Mouse (Mus musculus) stomach, embryonic 15.5 days (tissue): ENCODE results near the gene Dap. TPM values are rescaled to one million over a fixed set of nuclear protein-coding genes. Genes with fewer than 3 reads are reported as not detected.

Source experiments
- ATAC-seq: fragments of 200-750 bp; cut with Nextera tagmentation; 2 replicates; pipeline ENCODE4 v1.8.0; 2017; ENCODE audit warnings: low read depth, moderate number of reproducible peaks, moderate TSS enrichment; ENCODE audit not compliant: insufficient read depth, low FRiP score
- H3K27ac ChIP-seq: fragments of 300-500 bp; sonication (generic); 2 replicates; pipeline ENCODE4 v1.5.1; 2015; ENCODE audit warnings: mild to moderate bottlenecking, inconsistent platforms
- H3K27me3 ChIP-seq: fragments of 300-500 bp; sonication (generic); replicated peaks from 2 replicates; pipeline ENCODE4 v1.6.1; 2015; ENCODE audit warnings: inconsistent platforms
- H3K36me3 ChIP-seq: fragments of 300-500 bp; sonication (generic); 2 replicates; pipeline ENCODE4 v1.6.1; 2015; ENCODE audit warnings: inconsistent platforms
- H3K4me1 ChIP-seq: fragments of 300-500 bp; sonication (generic); 2 replicates; pipeline ENCODE4 v1.6.1; 2015; ENCODE audit warnings: inconsistent platforms
- H3K4me2 ChIP-seq: fragments of 300-500 bp; sonication (generic); 2 replicates; pipeline ENCODE4 v1.6.1; 2015; ENCODE audit warnings: mild to moderate bottlenecking, inconsistent platforms
- H3K4me3 ChIP-seq: fragments of 300-500 bp; sonication (generic); replicated peaks from 2 replicates; pipeline ENCODE4 v1.5.1; 2015; ENCODE audit warnings: inconsistent platforms
- H3K9ac ChIP-seq: fragments of 300-500 bp; sonication (generic); 2 replicates; pipeline ENCODE4 v1.6.1; 2015; ENCODE audit warnings: inconsistent platforms
- H3K9me3 ChIP-seq: fragments of 300-500 bp; sonication (generic); 2 replicates; pipeline ENCODE4 v1.6.1; 2016; ENCODE audit warnings: inconsistent platforms
- WGBS: fragments of 180-500 bp; shearing (Covaris S2); methylation state at CpG from one replicate; pipeline ENCODE4 v1.1.7; 2015; 5-methylcytosine and 5-hydroxymethylcytosine counted together
- polyA plus RNA-seq: library from polyadenylated mRNA; unstranded; fragments of >200 nt; fragmentation: Nextera tagmentation; extraction: Ambion mirVana; gene quantifications from 2 replicates; pipeline ENCODE4 v1.2.1, GENCODE M21; 2015

Gene Dap
- polyA plus RNA-seq, 1 experiment from 2014 or later = 112 TPM

DNA sequence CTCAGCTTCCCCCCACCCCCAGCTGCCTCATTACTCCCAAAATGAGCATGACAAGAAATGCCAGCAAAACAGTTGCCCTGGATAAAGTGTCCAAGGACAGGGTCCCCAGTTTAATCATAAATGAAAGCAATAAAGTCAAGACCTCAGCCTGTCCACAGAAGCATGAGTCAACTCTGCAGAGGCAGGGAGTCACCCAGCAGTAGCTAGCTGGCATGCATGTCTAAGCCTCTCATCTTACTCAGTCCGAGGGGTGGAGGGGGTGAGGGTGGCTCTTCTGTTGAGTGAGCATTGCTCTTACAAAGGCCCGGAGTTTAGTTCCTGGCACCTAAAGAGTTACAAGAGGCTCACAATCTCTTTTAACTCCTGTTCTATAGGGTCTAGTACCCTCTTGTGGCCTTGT is 87.9 kb downstream of the Dap start:
- no peaks in the 10 kb centered on the region for H3K9me3 ChIP-seq
- WGBS = 71% methylated on average over 2 of the region's 2 CpGs
- no peaks in the 10 kb centered on the region for H3K4me1 ChIP-seq
- no peaks in the 10 kb centered on the region for H3K27me3 ChIP-seq
- no peak overlapping the region for H3K4me2 ChIP-seq
- no peak overlapping the region for H3K4me3 ChIP-seq
- H3K9ac ChIP-seq = no peak overlapping the region
- H3K36me3 ChIP-seq = no peaks in the 10 kb centered on the region
- no peak overlapping the region for H3K27ac ChIP-seq
- ATAC-seq = no peak

DNA sequence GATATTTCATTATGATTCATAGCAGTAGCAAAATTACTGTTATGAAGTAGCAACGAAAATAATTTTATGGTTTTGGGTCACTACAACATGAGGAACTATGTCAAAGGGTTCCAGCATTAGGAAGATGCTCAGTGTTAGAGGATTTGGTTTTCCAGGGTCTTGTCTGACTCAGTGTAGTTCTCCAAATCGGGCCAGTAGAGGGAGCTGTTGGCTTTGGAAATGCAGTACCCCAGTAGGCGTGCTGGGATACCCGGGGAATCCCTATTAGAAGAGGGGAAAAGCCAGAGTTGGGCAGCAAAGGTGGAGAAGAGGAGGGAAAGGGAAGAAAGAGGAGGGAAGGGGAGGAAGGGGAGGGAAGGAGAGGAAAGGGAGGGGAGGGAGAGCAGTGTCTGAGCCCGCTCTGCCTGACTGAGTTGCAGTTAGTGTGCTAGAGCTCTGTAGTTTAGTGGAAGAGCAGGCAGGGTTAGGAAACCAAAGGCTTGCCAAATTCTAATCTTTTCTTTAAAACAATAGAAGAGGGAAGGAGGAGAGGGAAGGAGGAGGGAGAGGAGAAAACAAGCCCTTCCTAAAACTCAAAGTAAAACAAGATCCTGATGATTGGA is 91.6 kb downstream of the Dap start:
- Histone ChIP-seq H3K9me3 (no peaks in the 10 kb centered on the region), H3K27me3 (no peaks in the 10 kb centered on the region), H3K27ac (no peak overlapping the region), H3K4me3 (no peak overlapping the region), H3K9ac (no peak overlapping the region), H3K4me2 (no peak overlapping the region), H3K4me1 (no peaks in the 10 kb centered on the region), H3K36me3 (no peaks in the 10 kb centered on the region)
- peak; percentile 57 for ATAC-seq
- 8% methylated on average over 5 of the region's 5 CpGs for WGBS

DNA sequence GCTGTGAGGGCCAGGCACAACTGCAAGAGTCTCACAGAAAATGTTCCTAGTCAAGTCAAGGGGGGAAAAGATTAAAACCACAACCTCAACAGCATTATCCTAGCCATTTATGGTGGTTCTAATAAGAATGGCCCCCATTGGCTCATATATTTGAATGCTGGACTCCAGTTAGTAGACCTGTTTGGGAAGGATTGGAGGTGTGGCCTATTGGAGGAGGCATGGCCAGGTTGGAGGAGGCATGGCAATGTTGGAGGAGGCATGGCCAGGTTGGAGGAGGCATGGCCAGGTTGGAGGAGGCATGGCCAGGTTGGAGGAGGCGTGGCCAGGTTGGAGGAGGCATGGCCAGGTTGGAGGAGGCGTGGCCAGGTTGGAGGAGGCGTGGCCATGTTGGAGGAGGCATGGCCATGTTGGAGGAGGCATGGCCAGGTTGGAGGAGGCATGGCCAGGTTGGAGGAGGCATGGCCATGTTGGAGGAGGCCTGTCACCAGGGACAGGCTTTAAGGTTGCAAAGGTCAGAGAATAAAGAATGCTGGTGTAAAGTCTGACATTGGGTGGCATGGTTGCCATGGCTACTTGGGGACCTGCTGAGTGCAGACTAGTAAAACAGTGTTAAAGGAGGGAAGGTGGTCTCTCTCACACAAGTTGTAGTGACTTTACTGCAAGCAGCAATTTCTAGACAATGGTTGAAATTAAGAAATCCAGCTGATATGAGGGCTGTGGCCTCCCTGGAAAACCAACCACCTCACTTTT is 93.1 kb downstream of the Dap start:
- 89% methylated on average over 3 of the region's 3 CpGs for WGBS

DNA sequence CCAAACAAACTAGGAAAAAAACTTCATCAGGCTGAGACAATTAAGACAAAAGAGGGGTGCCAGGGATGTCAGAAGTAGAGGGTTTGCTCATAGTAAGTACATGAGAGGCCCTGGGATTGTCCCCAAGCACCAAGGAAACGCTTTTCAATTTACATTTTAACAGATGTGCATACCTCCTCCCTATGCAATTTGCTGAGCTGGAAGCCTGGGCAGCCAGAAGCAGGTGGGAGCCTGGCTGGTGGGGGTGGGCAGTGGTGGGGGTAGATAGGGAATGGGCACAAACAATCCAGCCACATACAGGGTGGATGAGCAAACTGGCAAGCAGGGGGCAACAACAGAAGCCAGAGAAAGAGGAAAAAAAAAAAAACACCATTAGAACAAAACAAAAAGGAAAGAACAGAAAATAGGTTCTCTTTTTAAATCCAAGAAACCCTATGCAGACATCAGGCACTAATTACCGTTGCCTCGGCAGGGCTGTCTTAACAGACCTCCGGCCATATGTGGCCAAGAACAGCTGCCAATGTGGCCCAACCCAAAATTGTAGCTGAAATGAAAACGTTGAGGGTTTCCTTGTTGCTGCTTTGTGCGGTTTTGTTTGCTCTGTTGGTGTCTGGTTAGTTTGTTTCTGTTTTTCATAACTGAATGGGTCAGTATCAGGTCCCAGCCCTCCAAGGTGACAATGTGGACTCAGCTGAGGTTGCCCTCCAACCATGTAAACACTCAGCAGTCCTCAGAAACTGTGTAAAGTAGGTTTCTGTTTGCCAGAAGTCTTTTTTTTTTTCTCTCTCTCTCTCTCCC is 94.2 kb downstream of the Dap start:
- Histone ChIP-seq H3K4me1 (no peaks in the 10 kb centered on the region), H3K9ac (no peak overlapping the region), H3K27ac (no peak overlapping the region), H3K4me2 (no peak overlapping the region), H3K4me3 (no peak overlapping the region), H3K27me3 (no peaks in the 10 kb centered on the region), H3K36me3 (no peaks in the 10 kb centered on the region), H3K9me3 (no peaks in the 10 kb centered on the region)
- ATAC-seq = no peak
- 37% methylated on average over 6 of the region's 6 CpGs for WGBS

More for the DNA sequence above, 93.1 kb downstream of the Dap start:
- Histone ChIP-seq H3K36me3 (no peaks in the 10 kb centered on the region), H3K4me3 (no peak overlapping the region), H3K27ac (no peak overlapping the region), H3K4me1 (no peaks in the 10 kb centered on the region), H3K9me3 (no peaks in the 10 kb centered on the region), H3K4me2 (no peak overlapping the region), H3K27me3 (no peaks in the 10 kb centered on the region), H3K9ac (no peak overlapping the region)
- no peak for ATAC-seq

DNA sequence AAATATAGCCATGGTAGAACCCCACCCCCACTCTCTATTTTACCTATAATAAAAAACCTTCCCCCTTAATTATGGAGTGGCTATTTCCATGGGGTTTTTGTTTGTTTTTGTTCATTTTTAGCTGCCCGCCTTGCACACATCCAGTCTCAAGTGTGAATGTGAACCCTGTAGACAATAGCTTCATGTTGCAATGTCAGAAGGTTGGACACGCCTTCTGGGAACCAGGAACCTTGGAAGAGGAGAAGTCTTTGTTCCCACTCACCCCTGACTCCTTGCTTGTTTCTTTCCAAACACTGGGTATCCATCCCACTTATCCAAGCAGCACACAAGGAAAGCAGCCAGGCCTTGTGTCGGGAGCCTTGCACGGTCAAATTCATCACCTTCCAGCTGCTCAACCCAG is 94.9 kb downstream of the Dap start:
- Histone ChIP-seq H3K4me2 (no peak overlapping the region), H3K9ac (no peak overlapping the region), H3K27ac (no peak overlapping the region), H3K9me3 (no peaks in the 10 kb centered on the region), H3K4me3 (no peak overlapping the region), H3K27me3 (no peaks in the 10 kb centered on the region), H3K36me3 (no peaks in the 10 kb centered on the region), H3K4me1 (no peaks in the 10 kb centered on the region)
- WGBS = 55% methylated on average over 4 of the region's 4 CpGs
- no peak for ATAC-seq

DNA sequence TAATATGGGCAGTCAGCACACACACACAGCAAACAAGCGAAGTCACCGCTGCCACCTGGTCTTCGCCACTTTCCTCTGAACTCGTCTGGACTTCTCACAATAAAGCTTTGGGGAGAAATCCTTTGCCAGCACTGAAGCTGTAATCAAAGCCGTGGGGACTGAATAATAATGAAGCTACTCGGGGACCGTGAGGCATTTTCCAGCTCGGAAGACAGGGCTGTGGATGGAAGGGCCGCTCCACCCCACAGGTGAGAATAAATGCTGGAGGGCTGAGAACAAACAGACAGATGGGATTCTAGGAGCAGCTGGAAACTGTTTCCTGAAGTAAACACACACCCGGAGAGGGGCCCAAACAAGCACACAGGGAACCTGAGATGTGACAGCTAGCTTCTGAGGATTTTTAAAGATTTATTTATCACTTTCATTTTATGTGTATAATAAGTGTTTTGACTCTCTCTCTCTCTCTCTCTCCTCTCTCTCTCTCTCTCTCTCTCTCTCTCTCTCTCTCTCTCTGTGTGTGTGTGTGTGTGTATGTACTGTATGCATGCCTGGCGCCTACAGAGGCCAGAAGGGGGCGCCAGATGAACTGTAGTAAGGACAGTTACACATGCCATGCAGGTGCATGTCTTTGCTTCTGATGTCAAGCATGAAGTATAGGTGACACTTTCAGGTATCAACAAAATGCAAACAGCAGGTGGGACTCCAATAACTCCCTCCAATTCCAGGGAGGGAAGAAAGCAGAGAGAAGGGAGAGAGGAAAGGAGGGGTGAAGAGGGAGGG is 96.7 kb downstream of the Dap start:
- no peak overlapping the region for H3K4me3 ChIP-seq
- WGBS = 51% methylated on average over 12 of the region's 12 CpGs
- no peak for ATAC-seq
- H3K4me2 ChIP-seq = no peak overlapping the region
- H3K9ac ChIP-seq = no peak overlapping the region
- H3K9me3 ChIP-seq = no peaks in the 10 kb centered on the region
- no peaks in the 10 kb centered on the region for H3K36me3 ChIP-seq
- no peaks in the 10 kb centered on the region for H3K27me3 ChIP-seq
- no peak overlapping the region for H3K27ac ChIP-seq
- H3K4me1 ChIP-seq = no peaks in the 10 kb centered on the region

DNA sequence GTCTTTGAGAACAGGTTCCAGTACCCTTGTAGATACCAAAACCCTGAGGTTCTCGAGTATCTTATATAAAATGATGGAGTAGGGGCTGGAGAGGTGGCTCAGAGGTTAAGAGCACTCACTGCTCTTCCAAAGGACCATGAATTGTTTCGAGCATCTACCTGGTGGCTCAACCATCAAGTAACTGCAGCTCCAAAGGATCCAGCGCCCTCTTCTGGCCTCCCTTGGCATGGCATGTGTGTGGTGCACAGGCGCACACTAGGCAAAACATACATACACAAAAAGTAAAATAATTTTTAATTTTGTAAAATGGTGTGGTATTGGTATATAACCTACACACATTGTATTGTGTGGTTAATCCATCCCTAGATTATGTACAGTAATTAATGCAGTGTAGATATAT is 99.6 kb downstream of the Dap start:
- Histone ChIP-seq H3K4me2 (no peak overlapping the region), H3K9me3 (no peaks in the 10 kb centered on the region), H3K4me1 (no peaks in the 10 kb centered on the region), H3K9ac (no peak overlapping the region), H3K27ac (no peak overlapping the region), H3K27me3 (no peaks in the 10 kb centered on the region), H3K4me3 (no peak overlapping the region), H3K36me3 (no peaks in the 10 kb centered on the region)
- no peak for ATAC-seq
- 85% methylated on average over 4 of the region's 4 CpGs for WGBS

Other genes starting within 250 kb of the Dap start
- gene Ankrd33b, start 143.4 kb downstream of the Dap start, polyA plus RNA-seq = 0.52 and 0.87 TPM in 2 replicates
- 2.9 and 3.0 TPM in 2 replicates for gene Ropn1l, start 229.4 kb downstream of the Dap start, polyA plus RNA-seq